Mouse (Mus musculus): ENCODE measurements at regions not wholly inside any gene's neighbourhood (a gene's known extent, or its start where the extent isn't known, plus 50 kb on each side); places are given as distances from the start of the nearest gene placed in this dataset.

GRCm38 (mm10) chr1:73820701-73821100 lies 303.5 kb downstream of the Tns1 start:
- Histone ChIP-seq H3K9ac (ENCODE audit: low read depth, low read length) (no peak overlapping the region), H3K4me3 (ENCODE audit: low read length) (no peak overlapping the region), H3K4me2 (ENCODE audit: low read depth, low read length) (no peak overlapping the region), H3K27me3 (replicated peaks; ENCODE audit: control insufficient read depth, insufficient read depth, low read length) (no peaks in the 10 kb centered on the region), H3K27ac (ENCODE audit: low read length) (no peak overlapping the region), H3K4me1 (ENCODE audit: control insufficient read depth, insufficient read depth, low read length) (peaks cover 6% of the 10 kb centered on the region; the same call in 1 of the 2 replicates), H3K36me3 (ENCODE audit: control insufficient read depth, insufficient read depth, low read length) (no peaks in the 10 kb centered on the region), H3K9me3 (ENCODE audit: control insufficient read depth, low read length) (no peaks in the 10 kb centered on the region)
- 43% methylated on average over 7 of the region's 7 CpGs for WGBS
- ATAC-seq, result no peak

- WGBS, result 86% methylated on average over 3 of the region's 3 CpGs
- Histone ChIP-seq H3K9me3 (ENCODE audit: control insufficient read depth, low read length) (no peaks in the 10 kb centered on the region), H3K36me3 (ENCODE audit: control insufficient read depth, insufficient read depth, low read length) (no peaks in the 10 kb centered on the region), H3K27me3 (replicated peaks; ENCODE audit: control insufficient read depth, insufficient read depth, low read length) (no peaks in the 10 kb centered on the region), H3K4me2 (ENCODE audit: low read depth, low read length) (no peak overlapping the region), H3K27ac (ENCODE audit: low read length) (no peak overlapping the region), H3K4me3 (ENCODE audit: low read length) (no peak overlapping the region), H3K9ac (ENCODE audit: low read depth, low read length) (no peak overlapping the region), H3K4me1 (ENCODE audit: control insufficient read depth, insufficient read depth, low read length) (no peaks in the 10 kb centered on the region)
- no peak for ATAC-seq
Measured at GRCm38 (mm10) chr1:73807206-73807605, 317.0 kb downstream of the Tns1 start.

- Histone ChIP-seq H3K4me2 (ENCODE audit: low read depth, low read length) (no peak overlapping the region), H3K27me3 (replicated peaks; ENCODE audit: control insufficient read depth, insufficient read depth, low read length) (no peaks in the 10 kb centered on the region), H3K9ac (ENCODE audit: low read depth, low read length) (no peak overlapping the region), H3K4me3 (ENCODE audit: low read length) (no peak overlapping the region), H3K4me1 (ENCODE audit: control insufficient read depth, insufficient read depth, low read length) (no peaks in the 10 kb centered on the region), H3K36me3 (ENCODE audit: control insufficient read depth, insufficient read depth, low read length) (no peaks in the 10 kb centered on the region), H3K27ac (ENCODE audit: low read length) (no peak overlapping the region), H3K9me3 (ENCODE audit: control insufficient read depth, low read length) (no peaks in the 10 kb centered on the region)
- no peak for ATAC-seq
- WGBS, result 86% methylated on average over 9 of the region's 9 CpGs
Measured at GRCm38 (mm10) chr1:73805156-73805555, 319.1 kb downstream of the Tns1 start.

- Histone ChIP-seq H3K36me3 (ENCODE audit: control insufficient read depth, insufficient read depth, low read length) (no peaks in the 10 kb centered on the region), H3K27me3 (replicated peaks; ENCODE audit: control insufficient read depth, insufficient read depth, low read length) (no peaks in the 10 kb centered on the region), H3K4me3 (ENCODE audit: low read length) (no peak overlapping the region), H3K4me2 (ENCODE audit: low read depth, low read length) (no peak overlapping the region), H3K4me1 (ENCODE audit: control insufficient read depth, insufficient read depth, low read length) (no peaks in the 10 kb centered on the region), H3K9me3 (ENCODE audit: control insufficient read depth, low read length) (no peaks in the 10 kb centered on the region), H3K9ac (ENCODE audit: low read depth, low read length) (no peak overlapping the region), H3K27ac (ENCODE audit: low read length) (no peak overlapping the region)
- WGBS, result 85% methylated on average over 1 of the region's 1 CpGs
- ATAC-seq, result no peak
Measured at GRCm38 (mm10) chr1:73799996-73800395, 324.3 kb downstream of the Tns1 start.

GRCm38 (mm10) chr1:73799246-73799645 lies 325.0 kb downstream of the Tns1 start:
- no peak for ATAC-seq
- Histone ChIP-seq H3K4me3 (ENCODE audit: low read length) (no peak overlapping the region), H3K4me2 (ENCODE audit: low read depth, low read length) (no peak overlapping the region), H3K27me3 (replicated peaks; ENCODE audit: control insufficient read depth, insufficient read depth, low read length) (no peaks in the 10 kb centered on the region), H3K36me3 (ENCODE audit: control insufficient read depth, insufficient read depth, low read length) (no peaks in the 10 kb centered on the region), H3K27ac (ENCODE audit: low read length) (no peak overlapping the region), H3K9ac (ENCODE audit: low read depth, low read length) (no peak overlapping the region), H3K4me1 (ENCODE audit: control insufficient read depth, insufficient read depth, low read length) (no peaks in the 10 kb centered on the region), H3K9me3 (ENCODE audit: control insufficient read depth, low read length) (no peaks in the 10 kb centered on the region)
- WGBS, result 68% methylated on average over 8 of the region's 8 CpGs

GRCm38 (mm10) chr1:73797858-73798257 lies 326.4 kb downstream of the Tns1 start:
- H3K4me3 ChIP-seq (ENCODE audit: low read length), result no peak overlapping the region
- H3K4me2 ChIP-seq (ENCODE audit: low read depth, low read length), result no peak overlapping the region
- no peak for ATAC-seq
- no peak overlapping the region for H3K9ac ChIP-seq (ENCODE audit: low read depth, low read length)
- H3K27ac ChIP-seq (ENCODE audit: low read length), result no peak overlapping the region
- no peaks in the 10 kb centered on the region for H3K36me3 ChIP-seq (ENCODE audit: control insufficient read depth, insufficient read depth, low read length)
- H3K4me1 ChIP-seq (ENCODE audit: control insufficient read depth, insufficient read depth, low read length), result no peaks in the 10 kb centered on the region
- no peaks in the 10 kb centered on the region for H3K9me3 ChIP-seq (ENCODE audit: control insufficient read depth, low read length)
- H3K27me3 ChIP-seq (replicated peaks; ENCODE audit: control insufficient read depth, insufficient read depth, low read length), result no peaks in the 10 kb centered on the region
- WGBS, result 68% methylated on average over 2 of the region's 2 CpGs

GRCm38 (mm10) chr1:73797413-73797812 lies 326.8 kb downstream of the Tns1 start:
- Histone ChIP-seq H3K27ac (ENCODE audit: low read length) (no peak overlapping the region), H3K4me2 (ENCODE audit: low read depth, low read length) (no peak overlapping the region), H3K4me1 (ENCODE audit: control insufficient read depth, insufficient read depth, low read length) (no peaks in the 10 kb centered on the region), H3K36me3 (ENCODE audit: control insufficient read depth, insufficient read depth, low read length) (no peaks in the 10 kb centered on the region), H3K9me3 (ENCODE audit: control insufficient read depth, low read length) (no peaks in the 10 kb centered on the region), H3K27me3 (replicated peaks; ENCODE audit: control insufficient read depth, insufficient read depth, low read length) (no peaks in the 10 kb centered on the region), H3K9ac (ENCODE audit: low read depth, low read length) (no peak overlapping the region), H3K4me3 (ENCODE audit: low read length) (no peak overlapping the region)
- no peak for ATAC-seq
- 90% methylated on average over 2 of the region's 2 CpGs for WGBS

- no peaks in the 10 kb centered on the region for H3K9me3 ChIP-seq (ENCODE audit: control insufficient read depth, low read length)
- ATAC-seq, result no peak
- H3K27ac ChIP-seq (ENCODE audit: low read length), result no peak overlapping the region
Measured at GRCm38 (mm10) chr1:73793871-73794270, 330.4 kb downstream of the Tns1 start.

GRCm38 (mm10) chr1:73793256-73793655 lies 331.0 kb downstream of the Tns1 start:
- 80% methylated on average over 3 of the region's 3 CpGs for WGBS
- Histone ChIP-seq H3K4me2 (ENCODE audit: low read depth, low read length) (no peak overlapping the region), H3K4me1 (ENCODE audit: control insufficient read depth, insufficient read depth, low read length) (no peaks in the 10 kb centered on the region), H3K9ac (ENCODE audit: low read depth, low read length) (no peak overlapping the region), H3K9me3 (ENCODE audit: control insufficient read depth, low read length) (no peaks in the 10 kb centered on the region), H3K27me3 (replicated peaks; ENCODE audit: control insufficient read depth, insufficient read depth, low read length) (no peaks in the 10 kb centered on the region), H3K36me3 (ENCODE audit: control insufficient read depth, insufficient read depth, low read length) (no peaks in the 10 kb centered on the region), H3K27ac (ENCODE audit: low read length) (no peak overlapping the region), H3K4me3 (ENCODE audit: low read length) (no peak overlapping the region)
- ATAC-seq, result no peak

More at GRCm38 (mm10) chr1:73793871-73794270, 330.4 kb downstream of the Tns1 start:
- Histone ChIP-seq H3K4me2 (ENCODE audit: low read depth, low read length) (no peak overlapping the region), H3K4me3 (ENCODE audit: low read length) (no peak overlapping the region), H3K4me1 (ENCODE audit: control insufficient read depth, insufficient read depth, low read length) (no peaks in the 10 kb centered on the region), H3K36me3 (ENCODE audit: control insufficient read depth, insufficient read depth, low read length) (no peaks in the 10 kb centered on the region), H3K27me3 (replicated peaks; ENCODE audit: control insufficient read depth, insufficient read depth, low read length) (no peaks in the 10 kb centered on the region), H3K9ac (ENCODE audit: low read depth, low read length) (no peak overlapping the region)
- 69% methylated on average over 4 of the region's 4 CpGs for WGBS

GRCm38 (mm10) chr1:73792311-73792710 lies 331.9 kb downstream of the Tns1 start:
- Histone ChIP-seq H3K9ac (ENCODE audit: low read depth, low read length) (no peak overlapping the region), H3K4me1 (ENCODE audit: control insufficient read depth, insufficient read depth, low read length) (no peaks in the 10 kb centered on the region), H3K36me3 (ENCODE audit: control insufficient read depth, insufficient read depth, low read length) (no peaks in the 10 kb centered on the region), H3K27me3 (replicated peaks; ENCODE audit: control insufficient read depth, insufficient read depth, low read length) (no peaks in the 10 kb centered on the region), H3K27ac (ENCODE audit: low read length) (no peak overlapping the region), H3K4me3 (ENCODE audit: low read length) (no peak overlapping the region), H3K9me3 (ENCODE audit: control insufficient read depth, low read length) (no peaks in the 10 kb centered on the region), H3K4me2 (ENCODE audit: low read depth, low read length) (no peak overlapping the region)
- no peak for ATAC-seq
- WGBS, result 92% methylated on average over 5 of the region's 5 CpGs
